Mouse (Mus musculus): ENCODE measurements around the gene Nop9. TPM values are rescaled to one million over a fixed set of nuclear protein-coding genes. Genes with fewer than 3 reads are reported as not detected.
A peak's percentile ranks its signal among the peaks of the same experiment; 100 is the strongest.
"Not testable (repeated sequence)": the region's sequence is repeated elsewhere in the genome, so short reads cannot be mapped to it uniquely, and the experiment has no call there.

Nop9 gene
- polyA plus RNA-seq, 1 experiment from 2014 or later = 26.2 TPM

DNA sequence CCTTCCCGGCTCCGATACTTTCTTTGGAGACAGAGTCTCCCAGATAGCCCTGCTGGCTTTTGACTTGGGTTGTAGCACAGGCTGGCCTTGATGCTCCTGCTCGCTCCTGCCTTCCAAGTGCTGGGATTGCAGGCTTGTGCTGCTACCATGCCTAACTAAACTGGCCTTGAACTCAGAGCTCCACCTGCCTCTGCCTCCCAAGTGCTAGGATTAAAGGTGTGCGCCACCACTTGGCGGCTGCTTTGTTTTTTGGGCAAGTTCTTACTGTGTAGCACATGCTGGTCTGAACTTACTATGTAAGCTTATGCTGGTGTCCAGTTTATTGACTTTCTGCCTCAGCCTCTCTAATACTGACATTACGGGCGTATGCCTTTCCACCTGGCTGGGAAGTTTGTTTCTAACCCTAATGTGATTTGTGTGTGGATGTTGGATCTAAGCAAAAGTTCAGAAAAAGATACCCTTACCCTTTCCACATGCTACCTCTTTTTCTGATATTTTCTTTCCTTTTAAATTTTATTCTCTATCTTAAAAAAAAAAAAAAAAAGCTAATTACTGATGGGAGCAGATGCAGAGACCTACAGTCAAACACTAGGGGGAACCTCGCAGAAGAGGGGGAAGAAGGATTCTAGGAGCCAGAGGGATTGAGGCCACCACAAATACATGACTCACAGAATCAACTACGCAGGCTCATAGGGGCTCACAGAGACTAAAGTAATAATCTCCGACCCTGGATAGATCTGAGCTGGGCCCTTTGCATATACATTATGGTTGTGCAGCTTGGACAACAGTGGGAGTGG is 1.8 kb downstream of the Nop9 start:
- no peak; the same call in 1 of the 2 replicates for TF ChIP-seq CTCF (IDR thresholded peaks at IDR 0.05; ENCODE audit: low read depth)
- Histone ChIP-seq H3K4me2 (ENCODE audit: low read length) (peak overlapping the region; percentile 88), H3K4me3 (replicated peaks; ENCODE audit: low read depth, low read length) (no peak overlapping the region), H3K27ac (no peak overlapping the region), H3K9ac (ENCODE audit: low read depth, low read length) (no peak overlapping the region), H3K36me3 (ENCODE audit: insufficient read depth, low read length) (peaks cover 24% of the 10 kb centered on the region), H3K9me3 (replicated peaks; ENCODE audit: low read length) (no peaks in the 10 kb centered on the region), H3K4me1 (replicated peaks; ENCODE audit: insufficient read depth, low read length) (peaks cover 14% of the 10 kb centered on the region), H3K27me3 (ENCODE audit: insufficient read depth, low read length) (no peaks in the 10 kb centered on the region)
- no peak for ATAC-seq (replicated peaks; ENCODE audit: low FRiP score, low read depth)
- DNase-seq (ENCODE audit: low spot score) = no peak
- 88% methylated on average over 10 of the region's 10 CpGs for WGBS

- no peak for TF ChIP-seq CTCF (IDR thresholded peaks at IDR 0.05; ENCODE audit: low read depth)
- DNase-seq (ENCODE audit: low spot score) (no peak), ATAC-seq (replicated peaks; ENCODE audit: low FRiP score, low read depth) (no peak)
- Histone ChIP-seq H3K9ac (ENCODE audit: low read depth, low read length) (no peak overlapping the region), H3K4me1 (replicated peaks; ENCODE audit: insufficient read depth, low read length) (peaks cover 13% of the 10 kb centered on the region), H3K27me3 (ENCODE audit: insufficient read depth, low read length) (0 out of 2 replicates have a peak, but pooled peaks cover 10% of the 10 kb centered on the region), H3K4me3 (replicated peaks; ENCODE audit: low read depth, low read length) (no peak overlapping the region), H3K27ac (peak overlapping the region; percentile 47), H3K36me3 (ENCODE audit: insufficient read depth, low read length) (peaks cover 30% of the 10 kb centered on the region), H3K9me3 (replicated peaks; ENCODE audit: low read length) (no peaks in the 10 kb centered on the region), H3K4me2 (ENCODE audit: low read length) (peak overlapping the region; percentile 25; the same call in 1 of the 2 replicates)
- 85% methylated on average over 6 of the region's 6 CpGs for WGBS
Measured at GRCm38 (mm10) chr14:55757566-55757965, 12.1 kb downstream of the Nop9 start.

GRCm38 (mm10) chr14:55758363-55758784 is 12.9 kb downstream of the Nop9 start, which contains the start of gene Cideb:
Cideb (minus strand) TSS chr14:55758458.
- H3K4me3 ChIP-seq (replicated peaks; ENCODE audit: low read depth, low read length) = no peak within 1 kb of the TSS
- no peaks in the 10 kb centered on the region for H3K9me3 ChIP-seq (replicated peaks; ENCODE audit: low read length)
- H3K27me3 ChIP-seq (ENCODE audit: insufficient read depth, low read length) = 0 out of 2 replicates have a peak, but pooled peaks cover 10% of the 10 kb centered on the region
- H3K9ac ChIP-seq (ENCODE audit: low read depth, low read length) = no peak within 1 kb of the TSS
- H3K36me3 ChIP-seq (ENCODE audit: insufficient read depth, low read length) = peaks cover 23% of the 10 kb centered on the region
- H3K4me2 ChIP-seq (ENCODE audit: low read length) = peak within 1 kb of the TSS; percentile 25; the same call in 1 of the 2 replicates
- WGBS = 14% methylated on average over 8 of the region's 8 CpGs
- peaks cover 20% of the 10 kb centered on the region for H3K4me1 ChIP-seq (replicated peaks; ENCODE audit: insufficient read depth, low read length)
- peak; percentile 89 for TF ChIP-seq CTCF (IDR thresholded peaks at IDR 0.05; ENCODE audit: low read depth)
- DNase-seq (ENCODE audit: low spot score) (peak; percentile 91), ATAC-seq (replicated peaks; ENCODE audit: low FRiP score, low read depth) (peak; percentile 68)
- H3K27ac ChIP-seq = peak within 1 kb of the TSS; percentile 47

DNA sequence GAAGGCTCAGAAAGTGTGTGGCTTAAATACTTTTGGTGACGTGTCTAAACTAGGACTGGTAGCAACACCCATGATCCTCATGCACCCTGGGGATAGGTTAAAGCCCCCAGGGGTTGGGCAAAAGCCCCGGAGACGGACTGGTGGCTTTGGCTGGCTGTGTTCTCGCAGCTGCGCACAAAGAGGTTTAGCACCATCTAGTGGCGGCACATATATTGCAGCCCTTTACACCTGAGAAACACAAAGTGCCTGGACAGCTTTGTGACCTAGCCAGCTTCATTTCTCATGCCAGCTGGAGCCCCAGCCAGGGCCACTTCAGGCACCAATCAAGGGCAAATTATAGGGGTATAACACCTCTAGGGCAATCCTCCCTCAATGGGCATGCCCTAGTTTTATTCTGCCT is 14.7 kb downstream of the Nop9 start:
- peak; percentile 83 for TF ChIP-seq CTCF (IDR thresholded peaks at IDR 0.05; ENCODE audit: low read depth)
- peak; percentile 78 for DNase-seq (ENCODE audit: low spot score)
- Histone ChIP-seq H3K4me3 (replicated peaks; ENCODE audit: low read depth, low read length) (peak overlapping the region; percentile 11; the same call in 1 of the 2 replicates), H3K4me2 (ENCODE audit: low read length) (peak overlapping the region; percentile 51), H3K9ac (ENCODE audit: low read depth, low read length) (0 out of 2 replicates have a peak overlapping the region, but pooled peaks have one; percentile 37), H3K4me1 (replicated peaks; ENCODE audit: insufficient read depth, low read length) (peaks cover 21% of the 10 kb centered on the region)
- 2% methylated on average over 5 of the region's 6 CpGs for WGBS
- not testable (repeated sequence) for H3K36me3 ChIP-seq (ENCODE audit: insufficient read depth, low read length); H3K27ac ChIP-seq; H3K9me3 ChIP-seq (replicated peaks; ENCODE audit: low read length); H3K27me3 ChIP-seq (ENCODE audit: insufficient read depth, low read length)
- ATAC-seq (replicated peaks; ENCODE audit: low FRiP score, low read depth) = peak; percentile 38

DNA sequence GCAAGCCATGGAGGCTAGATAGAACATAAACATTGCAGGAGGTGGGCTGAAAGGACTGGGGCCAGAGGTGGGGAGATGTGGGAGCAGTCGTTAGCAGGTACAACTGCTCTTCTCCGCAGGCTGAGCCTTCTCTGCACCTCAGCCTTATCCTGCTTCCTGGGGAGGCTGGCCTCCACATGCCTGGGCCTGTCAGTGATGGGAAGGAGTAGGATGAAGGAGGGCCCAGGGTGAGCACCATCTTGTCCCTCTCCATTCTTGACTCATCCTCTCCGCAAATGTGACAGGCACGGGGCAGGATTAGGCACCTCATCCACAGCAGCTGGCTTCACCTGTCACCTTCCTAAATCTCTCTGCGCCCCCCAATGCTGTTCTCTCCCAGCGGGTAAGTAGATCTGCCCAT is 15.7 kb downstream of the Nop9 start, which contains the start of gene Ltb4r2:
Gene Ltb4r2 (plus strand): TSS at position 266 of the 400 bp plus-strand sequence.
- WGBS = 89% methylated on average over 6 of the region's 6 CpGs
- no peak for TF ChIP-seq CTCF (IDR thresholded peaks at IDR 0.05; ENCODE audit: low read depth)
- 0 out of 2 replicates have a peak, but pooled peaks cover 10% of the 10 kb centered on the region for H3K27me3 ChIP-seq (ENCODE audit: insufficient read depth, low read length)
- peak within 1 kb of the TSS; percentile 39 for H3K4me3 ChIP-seq (replicated peaks; ENCODE audit: low read depth, low read length)
- H3K36me3 ChIP-seq (ENCODE audit: insufficient read depth, low read length) = no peaks in the 10 kb centered on the region
- DNase-seq (ENCODE audit: low spot score) = no peak
- H3K4me2 ChIP-seq (ENCODE audit: low read length) = peak within 1 kb of the TSS; percentile 81
- H3K4me1 ChIP-seq (replicated peaks; ENCODE audit: insufficient read depth, low read length) = peaks cover 21% of the 10 kb centered on the region
- no peak within 1 kb of the TSS for H3K27ac ChIP-seq
- no peaks in the 10 kb centered on the region for H3K9me3 ChIP-seq (replicated peaks; ENCODE audit: low read length)
- H3K9ac ChIP-seq (ENCODE audit: low read depth, low read length) = peak within 1 kb of the TSS; percentile 58
- ATAC-seq (replicated peaks; ENCODE audit: low FRiP score, low read depth) = no peak

DNA sequence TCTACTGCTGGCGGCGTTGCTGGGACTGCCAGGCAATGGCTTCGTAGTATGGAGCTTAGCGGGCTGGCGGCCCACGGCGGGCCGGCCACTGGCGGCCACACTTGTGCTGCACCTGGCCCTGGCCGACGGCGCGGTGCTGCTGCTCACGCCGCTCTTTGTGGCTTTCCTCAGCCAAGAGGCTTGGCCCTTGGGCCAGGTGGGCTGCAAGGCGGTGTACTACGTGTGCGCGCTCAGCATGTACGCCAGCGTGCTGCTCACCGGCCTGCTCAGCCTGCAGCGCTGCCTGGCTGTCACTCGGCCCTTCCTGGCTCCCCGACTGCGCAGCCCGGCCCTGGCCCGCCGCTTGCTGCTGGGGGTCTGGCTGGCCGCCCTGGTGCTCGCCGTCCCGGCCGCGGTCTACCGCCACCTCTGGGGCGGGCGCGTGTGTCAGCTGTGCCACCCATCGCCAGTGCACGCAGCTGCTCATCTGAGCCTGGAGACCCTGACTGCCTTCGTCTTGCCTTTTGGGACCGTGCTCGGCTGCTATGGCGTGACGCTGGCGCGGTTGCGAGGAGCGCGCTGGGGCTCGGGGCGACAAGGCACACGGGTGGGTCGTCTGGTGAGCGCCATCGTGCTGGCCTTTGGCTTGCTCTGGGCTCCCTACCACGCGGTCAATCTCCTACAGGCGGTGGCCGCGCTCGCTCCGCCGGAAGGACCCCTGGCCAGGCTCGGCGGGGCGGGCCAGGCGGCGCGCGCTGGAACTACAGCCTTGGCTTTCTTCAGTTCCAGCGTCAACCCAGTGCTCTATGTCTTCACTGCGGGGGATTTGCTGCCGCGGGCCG is 16.7 kb downstream of the Nop9 start:
- H3K27ac ChIP-seq = peak overlapping the region; percentile 52
- peak overlapping the region; percentile 58 for H3K9ac ChIP-seq (ENCODE audit: low read depth, low read length)
- H3K27me3 ChIP-seq (ENCODE audit: insufficient read depth, low read length) = 0 out of 2 replicates have a peak, but pooled peaks cover 11% of the 10 kb centered on the region
- peaks cover 21% of the 10 kb centered on the region for H3K4me1 ChIP-seq (replicated peaks; ENCODE audit: insufficient read depth, low read length)
- no peaks in the 10 kb centered on the region for H3K9me3 ChIP-seq (replicated peaks; ENCODE audit: low read length)
- no peaks in the 10 kb centered on the region for H3K36me3 ChIP-seq (ENCODE audit: insufficient read depth, low read length)
- DNase-seq (ENCODE audit: low spot score) (peak; percentile 85), ATAC-seq (replicated peaks; ENCODE audit: low FRiP score, low read depth) (peak; percentile 47)
- peak overlapping the region; percentile 39 for H3K4me3 ChIP-seq (replicated peaks; ENCODE audit: low read depth, low read length)
- WGBS = 1% methylated on average over 77 of the region's 77 CpGs
- TF ChIP-seq CTCF (IDR thresholded peaks at IDR 0.05; ENCODE audit: low read depth) = peak; percentile 43
- H3K4me2 ChIP-seq (ENCODE audit: low read length) = peak overlapping the region; percentile 81
